Mouse (Mus musculus): Measurements from ENCODE around the gene Srrm1.

GRCm38 (mm10) chr4:135370372-135370771 is 17.3 kb upstream of the Srrm1 start:
- TF ChIP-seq SMC3 (IDR thresholded peaks at IDR 0.05; ENCODE audit: low read depth, low read length) (no peak), NELFE (IDR thresholded peaks at IDR 0.05; ENCODE audit: low read depth, low read length) (no peak), POLR2A (IDR thresholded peaks at IDR 0.05; ENCODE audit: control insufficient read depth in 1 of 2, insufficient read depth in 1 of 2, low read depth in 1 of 2, low read length in 2 of 2, poor library complexity in 1 of 2) (no peak), ZMIZ1 (IDR thresholded peaks at IDR 0.05; ENCODE audit: low read depth, low read length) (no peak), JUND (IDR thresholded peaks at IDR 0.05; ENCODE audit: low read depth, low read length) (no peak), MEF2A (IDR thresholded peaks at IDR 0.05; ENCODE audit: extremely low read depth, insufficient replicate concordance, low read depth, low read length, poor library complexity, severe bottlenecking) (no peak), EP300 (IDR thresholded peaks at IDR 0.05; ENCODE audit: low read depth in 1 of 2, low read length in 2 of 2) (no peak)
